Mouse (Mus musculus): ENCODE measurements around the gene Dusp1.

- no peak for TF ChIP-seq CTCF (IDR thresholded peaks at IDR 0.05; ENCODE audit: low read depth)
- TF ChIP-seq EP300 (IDR thresholded peaks at IDR 0.05; ENCODE audit: low read depth) = no peak
Observed at GRCm38 (mm10) chr17:26487266-26487665, 74.7 kb downstream of the Dusp1 start.
